Comparison of ENCODE assay signal across 7 mouse cellular contexts in the genomic region with DNA sequence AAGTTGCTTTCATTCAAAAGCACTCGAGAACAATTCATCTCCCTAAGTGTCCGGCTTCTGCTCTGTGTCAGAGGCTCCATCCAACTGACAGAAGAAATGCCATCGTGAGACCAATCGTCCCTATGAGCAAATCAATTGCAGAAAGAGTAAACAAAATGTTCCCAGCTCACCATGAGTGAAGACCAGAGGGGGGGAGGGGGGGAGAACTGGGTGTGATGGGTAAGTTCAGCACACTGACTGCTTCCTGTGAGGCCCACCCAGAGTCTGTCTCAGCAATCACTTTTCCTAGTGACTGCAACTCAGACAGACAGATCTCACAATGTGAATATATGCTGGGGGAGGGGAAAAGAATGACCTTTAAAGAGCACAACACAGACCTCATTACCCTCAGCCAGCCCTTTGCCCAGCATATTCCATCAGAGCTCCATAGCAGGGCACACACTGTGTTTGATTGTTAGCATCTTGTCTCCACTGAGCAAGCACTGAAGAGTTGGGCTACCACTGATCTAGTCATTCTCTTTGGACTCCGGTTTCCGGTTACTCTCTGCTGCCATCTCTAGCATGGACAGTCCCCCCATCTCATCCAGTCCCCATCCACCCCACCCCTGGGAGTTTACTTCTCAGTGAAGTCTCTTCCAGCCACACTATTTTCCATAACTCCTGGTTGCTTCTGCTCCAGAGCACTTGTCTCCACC. TPM values are rescaled to one million over a fixed set of nuclear protein-coding genes. Genes with fewer than 3 reads are reported as not detected.
DNase-seq lines count a peak whose midpoint lies in the region; ATAC-seq and TF ChIP-seq lines count a peak whose summit lies in the region.

No protein-coding gene starts in this region.

- H3K4me1 ChIP-seq in forebrain, embryonic 14.5 days (ENCODE audit: control insufficient read depth, insufficient read depth, low read length), result peaks cover 47% of the 10 kb centered on the region
- H3K4me1 ChIP-seq in limb, embryonic 14.5 days (ENCODE audit: control insufficient read depth, insufficient read depth, low read length), result peaks cover 30% of the 10 kb centered on the region
- peaks cover 59% of the 10 kb centered on the region for H3K4me1 ChIP-seq in stomach, embryonic 16.5 days (ENCODE audit: control insufficient read depth, insufficient read depth, low read length)

- peak; percentile 39 for DNase-seq in retina, postnatal 1 day
- no peak for DNase-seq in retina, embryonic 14.5 days (ENCODE audit: low spot score)
- DNase-seq in forebrain, embryonic 14.5 days (ENCODE audit: low spot score), result no peak
- no peak for DNase-seq in limb, embryonic 14.5 days (ENCODE audit: low spot score)
- DNase-seq in left cerebral cortex, postnatal 36 days (ENCODE audit: low spot score in 2 of 2), result no peak
- DNase-seq in gastrocnemius, adult 8-10 months (ENCODE audit: low spot score in 2 of 2), result no peak

- H3K9me3 ChIP-seq in forebrain, embryonic 14.5 days (replicated peaks; ENCODE audit: control insufficient read depth, low read length), result no peaks in the 10 kb centered on the region
- no peaks in the 10 kb centered on the region for H3K9me3 ChIP-seq in limb, embryonic 14.5 days (ENCODE audit: control insufficient read depth, low read length)
- no peaks in the 10 kb centered on the region for H3K9me3 ChIP-seq in stomach, embryonic 16.5 days (replicated peaks; ENCODE audit: control insufficient read depth, low read length)

- peaks cover 4% of the 10 kb centered on the region; the same call in 1 of the 2 replicates for H3K27me3 ChIP-seq in forebrain, embryonic 14.5 days (replicated peaks; ENCODE audit: control insufficient read depth, insufficient read depth, low read length)
- H3K27me3 ChIP-seq in limb, embryonic 14.5 days (ENCODE audit: control insufficient read depth, insufficient read depth, low read length), result peaks cover 11% of the 10 kb centered on the region; the same call in 1 of the 2 replicates
- H3K27me3 ChIP-seq in stomach, embryonic 16.5 days (ENCODE audit: control insufficient read depth, insufficient read depth, low read length), result peaks cover 4% of the 10 kb centered on the region

- peak overlapping the region; percentile 11; the same call in 1 of the 2 replicates for H3K27ac ChIP-seq in forebrain, embryonic 14.5 days (ENCODE audit: low read depth, low read length)
- no peak overlapping the region for H3K27ac ChIP-seq in limb, embryonic 14.5 days (replicated peaks; ENCODE audit: low read depth, low read length)
- H3K27ac ChIP-seq in stomach, embryonic 16.5 days (ENCODE audit: low read length), result peak overlapping the region; percentile 16; the same call in 1 of the 2 replicates

- H3K4me3 ChIP-seq in forebrain, embryonic 14.5 days (ENCODE audit: low read depth, low read length), result peak overlapping the region; percentile 80
- H3K4me3 ChIP-seq in limb, embryonic 14.5 days (replicated peaks; ENCODE audit: low read length), result 0 out of 2 replicates have a peak overlapping the region, but pooled peaks have one; percentile 1
- peak overlapping the region; percentile 90 for H3K4me3 ChIP-seq in stomach, embryonic 16.5 days (replicated peaks; ENCODE audit: low read length)

- 35% methylated on average over 6 of the region's 6 CpGs for WGBS in forebrain, embryonic 14.5 days
- 41% methylated on average over 6 of the region's 6 CpGs for WGBS in limb, embryonic 14.5 days
- WGBS in stomach, embryonic 16.5 days, result 25% methylated on average over 6 of the region's 6 CpGs

- no peak for ATAC-seq in forebrain, embryonic 14.5 days
- ATAC-seq in limb, embryonic 14.5 days (ENCODE audit: low FRiP score, low read depth), result no peak
- no peak for ATAC-seq in stomach, embryonic 16.5 days (ENCODE audit: insufficient read depth, low FRiP score)

- TF ChIP-seq POLR2A in limb, embryonic 14.5 days (IDR thresholded peaks at IDR 0.05; ENCODE audit: borderline replicate concordance, extremely low read depth, insufficient read depth, insufficient read length), result no peak

- H3K9ac ChIP-seq in forebrain, embryonic 14.5 days (ENCODE audit: low read length), result peak overlapping the region; percentile 47; the same call in 1 of the 2 replicates
- H3K9ac ChIP-seq in limb, embryonic 14.5 days (ENCODE audit: low read depth, low read length, severe bottlenecking), result peak overlapping the region; percentile 40
- H3K9ac ChIP-seq in stomach, embryonic 16.5 days (ENCODE audit: low read length), result peak overlapping the region; percentile 43; the same call in 1 of the 2 replicates

- H3K36me3 ChIP-seq in forebrain, embryonic 14.5 days (ENCODE audit: control insufficient read depth, insufficient read depth, low read length), result no peaks in the 10 kb centered on the region
- no peaks in the 10 kb centered on the region for H3K36me3 ChIP-seq in limb, embryonic 14.5 days (ENCODE audit: control insufficient read depth, insufficient read depth, low read length)
- no peaks in the 10 kb centered on the region for H3K36me3 ChIP-seq in stomach, embryonic 16.5 days (ENCODE audit: control insufficient read depth, insufficient read depth, low read length)

- intact Hi-C loops in left cerebral cortex, postnatal 36 days (cut with DNase I), result no loop called here

- peak overlapping the region; percentile 85 for H3K4me2 ChIP-seq in forebrain, embryonic 14.5 days (ENCODE audit: low read length)
- peak overlapping the region; percentile 68 for H3K4me2 ChIP-seq in limb, embryonic 14.5 days (replicated peaks; ENCODE audit: low read depth, low read length, severe bottlenecking)
- H3K4me2 ChIP-seq in stomach, embryonic 16.5 days (ENCODE audit: low read depth, low read length), result peak overlapping the region; percentile 64

RNA-seq across cellular contexts. Expression of gene Racgap1, which starts 2.2 kb away (rescaled TPM):
- 74.2 and 78.9 TPM in 2 replicates for polyA plus RNA-seq in forebrain, embryonic 14.5 days (2014; fragmentation: Nextera tagmentation; extraction: Ambion mirVana)
- polyA plus RNA-seq in limb, embryonic 14.5 days (2012; rRNA removed), result 102 and 107 TPM in 2 replicates
- polyA plus RNA-seq in limb, embryonic 14.5 days (2014; fragmentation: Nextera tagmentation; extraction: Ambion mirVana), result 82.1 and 92.4 TPM in 2 replicates
- polyA plus RNA-seq in stomach, embryonic 16.5 days (2015; fragmentation: Nextera tagmentation; extraction: Ambion mirVana), result 112 and 116 TPM in 2 replicates
- 10 to 100 TPM in 1 of 2 experiments, 1 to 10 TPM in 1; 8.3 to 10.1 TPM for total RNA-seq in left cerebral cortex, postnatal 36 days (2021)
- 1 to 10 TPM in 2 of 4 experiments, under 1 TPM in 2; 0.31 to 2.4 (median 1.1) TPM for total RNA-seq in gastrocnemius, adult 8-10 months (2022)

RNA-seq across cellular contexts. Expression of gene Asic1, which starts 21.0 kb away (rescaled TPM):
- polyA plus RNA-seq in forebrain, embryonic 14.5 days (2014; fragmentation: Nextera tagmentation; extraction: Ambion mirVana), result 15.6 and 18.9 TPM in 2 replicates
- polyA plus RNA-seq in limb, embryonic 14.5 days (2012; rRNA removed), result 3.4 TPM in 2 replicates
- polyA plus RNA-seq in limb, embryonic 14.5 days (2014; fragmentation: Nextera tagmentation; extraction: Ambion mirVana), result 1.4 and 1.9 TPM in 2 replicates
- 0.89 and 0.92 TPM in 2 replicates for polyA plus RNA-seq in stomach, embryonic 16.5 days (2015; fragmentation: Nextera tagmentation; extraction: Ambion mirVana)
- 10 to 100 TPM; 59.1 to 79.8 TPM for total RNA-seq in left cerebral cortex, postnatal 36 days (2021)
- total RNA-seq in gastrocnemius, adult 8-10 months (2022), result not detected

RNA-seq across cellular contexts. Expression of gene Aqp6, which starts 48.0 kb away (rescaled TPM):
- polyA plus RNA-seq in forebrain, embryonic 14.5 days (2014; fragmentation: Nextera tagmentation; extraction: Ambion mirVana), result 0.10 TPM in 1 of 2 replicates, not detected in the other
- polyA plus RNA-seq in limb, embryonic 14.5 days (2012; rRNA removed), result 0.03 TPM in 1 of 2 replicates, not detected in the other
- polyA plus RNA-seq in limb, embryonic 14.5 days (2014; fragmentation: Nextera tagmentation; extraction: Ambion mirVana), result not detected in 2 replicates
- not detected in 2 replicates for polyA plus RNA-seq in stomach, embryonic 16.5 days (2015; fragmentation: Nextera tagmentation; extraction: Ambion mirVana)
- total RNA-seq in left cerebral cortex, postnatal 36 days (2021), result under 1 TPM; 0.48 to 0.81 TPM
- total RNA-seq in gastrocnemius, adult 8-10 months (2022), result not detected

RNA-seq across cellular contexts. Expression of gene Smarcd1, which starts 52.7 kb away (rescaled TPM):
- 90.7 and 98.1 TPM in 2 replicates for polyA plus RNA-seq in forebrain, embryonic 14.5 days (2014; fragmentation: Nextera tagmentation; extraction: Ambion mirVana)
- polyA plus RNA-seq in limb, embryonic 14.5 days (2012; rRNA removed), result 77.1 and 93.5 TPM in 2 replicates
- polyA plus RNA-seq in limb, embryonic 14.5 days (2014; fragmentation: Nextera tagmentation; extraction: Ambion mirVana), result 41.9 and 49.2 TPM in 2 replicates
- 17.0 and 20.9 TPM in 2 replicates for polyA plus RNA-seq in stomach, embryonic 16.5 days (2015; fragmentation: Nextera tagmentation; extraction: Ambion mirVana)
- 100 to 1,000 TPM; 159 to 164 TPM for total RNA-seq in left cerebral cortex, postnatal 36 days (2021)
- total RNA-seq in gastrocnemius, adult 8-10 months (2022), result 1 to 10 TPM; 4.8 to 9.4 (median 7.2) TPM

RNA-seq across cellular contexts. Expression of gene Gm17349, which starts 56.1 kb away (rescaled TPM):
- polyA plus RNA-seq in forebrain, embryonic 14.5 days (2014; fragmentation: Nextera tagmentation; extraction: Ambion mirVana), result not detected in 2 replicates
- 0.63 TPM in 1 of 2 replicates, not detected in the other for polyA plus RNA-seq in limb, embryonic 14.5 days (2012; rRNA removed)
- not detected in 2 replicates for polyA plus RNA-seq in limb, embryonic 14.5 days (2014; fragmentation: Nextera tagmentation; extraction: Ambion mirVana)
- not detected in 2 replicates for polyA plus RNA-seq in stomach, embryonic 16.5 days (2015; fragmentation: Nextera tagmentation; extraction: Ambion mirVana)
- 10 to 100 TPM in 1 of 2 experiments, 1 to 10 TPM in 1; 9.2 to 10.4 TPM for total RNA-seq in left cerebral cortex, postnatal 36 days (2021)
- 1 to 10 TPM in 1 of 4 experiments, not detected in 3; 1.3 TPM for total RNA-seq in gastrocnemius, adult 8-10 months (2022)

Comparison
In these comparisons a context has a peak if more than half of its experiments do, and no peak if none do; other contexts are left out.
1. H3K4me3 ChIP-seq: peak in every context shown above with its lines; median percentile 90 in stomach, embryonic 16.5 days; 80 in forebrain, embryonic 14.5 days; 1 in limb, embryonic 14.5 days.